Mouse (Mus musculus) myocyte (in vitro differentiated cells): Measurements from ENCODE around the gene Rnf187.

ENCODE experiments used
- MAX ChIP-seq: IDR thresholded peaks from one replicate; pipeline ENCODE4 v1.6.1; 2011; ENCODE audit warnings: low read depth, mild to moderate bottlenecking, control low read depth
- POLR2A ChIP-seq: IDR thresholded peaks from one replicate; pipeline ENCODE4 v1.6.1; 2011; ENCODE audit warnings: low read depth, mild to moderate bottlenecking, control low read depth, moderate library complexity; ENCODE audit not compliant: insufficient read length
- POLR2AphosphoS2 ChIP-seq: IDR thresholded peaks from one replicate; pipeline ENCODE4 v1.6.1; 2011; ENCODE audit warnings: low read depth, control low read depth; ENCODE audit not compliant: insufficient read length
- USF1 ChIP-seq: IDR thresholded peaks from one replicate; pipeline ENCODE4 v1.6.1; 2011; ENCODE audit warnings: low read depth, mild to moderate bottlenecking, control low read depth, moderate library complexity

GRCm38 (mm10) chr11:58937909-58938308 lies 807 bp downstream of the Rnf187 start:
- TF ChIP-seq MAX (no peak), USF1 (no peak), POLR2A (no peak), POLR2AphosphoS2 (no peak)
